Mouse (Mus musculus): ENCODE measurements around the gene Camk1d.

- TF ChIP-seq EP300 (IDR thresholded peaks at IDR 0.05; ENCODE audit: low read depth): no peak
- TF ChIP-seq CTCF (IDR thresholded peaks at IDR 0.05; ENCODE audit: low read depth): no peak
Measured at GRCm38 (mm10) chr2:5485786-5486185, 228.5 kb downstream of the Camk1d start.

Data from liver, embryonic 14.5 days (tissue).